Mouse (Mus musculus): ENCODE data around the gene Gdpd4.

The Gdpd4 gene

GRCm38 (mm10) chr7:98085314-98085713, 165.6 kb downstream of the Gdpd4 start:
- no peak for DNase-seq (ENCODE audit: low read depth)

GRCm38 (mm10) chr7:98086346-98086745, 166.6 kb downstream of the Gdpd4 start:
- DNase-seq (ENCODE audit: low read depth), result no peak

- no peak for DNase-seq (ENCODE audit: low read depth)
These were observed 176.1 kb downstream of the Gdpd4 start for GRCm38 (mm10) chr7:98095852-98096251.

- DNase-seq (ENCODE audit: low read depth), result no peak
These were observed 177.8 kb downstream of the Gdpd4 start for GRCm38 (mm10) chr7:98097557-98097956.

All from c-Kit-positive CD71-positive TER-119-negative erythroid progenitor cells, embryonic 14.5 days (primary cell).